Mouse (Mus musculus): ENCODE data around the gene Hoxd1.

DNA sequence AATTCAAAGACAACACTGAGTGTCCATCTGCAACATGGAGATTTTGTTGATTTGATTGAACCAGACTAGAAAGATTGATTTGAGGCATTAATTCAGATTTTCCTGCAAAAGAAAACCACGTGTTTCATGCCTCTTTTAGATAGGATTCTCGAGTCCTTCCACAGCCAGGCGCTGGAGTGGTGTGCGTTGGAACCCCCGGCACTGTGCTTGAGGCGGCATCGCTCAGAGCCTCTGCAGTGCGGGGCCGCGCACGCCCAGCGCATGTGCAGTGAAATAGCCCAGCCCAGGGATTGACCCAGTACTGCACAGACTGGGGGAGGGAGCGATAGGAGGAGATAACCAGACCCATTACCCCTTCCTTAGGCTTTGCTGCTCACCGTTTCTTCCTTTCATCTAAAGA, 47.9 kb upstream of the Hoxd1 start:
- TF ChIP-seq CTCF (IDR thresholded peaks at IDR 0.05; ENCODE audit: extremely low read depth, insufficient read depth, insufficient read length, insufficient replicate concordance) (no peak), POLR2A (IDR thresholded peaks at IDR 0.05; ENCODE audit: low read depth, low read length) (no peak)
